Mouse (Mus musculus) hindbrain, embryonic 15.5 days (tissue): ENCODE results near the gene Jak2. TPM values are rescaled to one million over a fixed set of nuclear protein-coding genes. Genes with fewer than 3 reads are reported as not detected.

ENCODE experiments used
- ATAC-seq: fragments of 200-750 bp; cut with Nextera tagmentation; 2 replicates; pipeline ENCODE4 v1.8.0; 2017; ENCODE audit warnings: low read depth, moderate number of reproducible peaks, moderate TSS enrichment; ENCODE audit not compliant: low FRiP score
- H3K27ac ChIP-seq: fragments of 300-500 bp; sonication (generic); replicated peaks from 2 replicates; pipeline ENCODE4 v1.5.1; 2015; ENCODE audit warnings: mild to moderate bottlenecking, inconsistent platforms
- H3K27me3 ChIP-seq: fragments of 300-500 bp; sonication (generic); 2 replicates; pipeline ENCODE4 v1.6.1; 2015; ENCODE audit warnings: control low read depth, inconsistent platforms
- H3K36me3 ChIP-seq: fragments of 300-500 bp; sonication (generic); 2 replicates; pipeline ENCODE4 v1.6.1; 2015; ENCODE audit warnings: control low read depth, inconsistent platforms
- H3K4me1 ChIP-seq: fragments of 300-500 bp; sonication (generic); replicated peaks from 2 replicates; pipeline ENCODE4 v1.6.1; 2015; ENCODE audit warnings: control low read depth, inconsistent platforms
- H3K4me2 ChIP-seq: fragments of 300-500 bp; sonication (generic); 2 replicates; pipeline ENCODE4 v1.6.1; 2015; ENCODE audit warnings: moderate library complexity, mild to moderate bottlenecking, inconsistent platforms
- H3K4me3 ChIP-seq: fragments of 300-500 bp; sonication (generic); 2 replicates; pipeline ENCODE4 v1.5.1; 2015; ENCODE audit warnings: mild to moderate bottlenecking, inconsistent platforms
- H3K9ac ChIP-seq: fragments of 300-500 bp; sonication (generic); 2 replicates; pipeline ENCODE4 v1.6.1; 2015; ENCODE audit warnings: inconsistent platforms
- H3K9me3 ChIP-seq: fragments of 300-500 bp; sonication (generic); 2 replicates; pipeline ENCODE4 v1.6.1; 2016; ENCODE audit warnings: control low read depth, inconsistent platforms
- WGBS: fragments of 180-500 bp; shearing (Covaris S2); methylation state at CpG from one replicate; pipeline ENCODE4 v1.1.7; 2015; 5-methylcytosine and 5-hydroxymethylcytosine counted together
- polyA plus RNA-seq: library from polyadenylated mRNA; unstranded; fragments of >200 nt; fragmentation: Nextera tagmentation; extraction: Ambion mirVana; gene quantifications from 2 replicates; pipeline ENCODE4 v1.2.1, GENCODE M21; 2015

Jak2 gene
- polyA plus RNA-seq, 1 experiment from 2014 or later = 15.4 TPM

- H3K4me1 ChIP-seq = peaks cover 35% of the 10 kb centered on the region
- H3K36me3 ChIP-seq = no peaks in the 10 kb centered on the region
- peak overlapping the region; percentile 82 for H3K4me2 ChIP-seq
- peak overlapping the region; percentile 20; the same call in 1 of the 2 replicates for H3K27ac ChIP-seq
- no peak for ATAC-seq
- 73% methylated on average over 7 of the region's 7 CpGs for WGBS
- H3K4me3 ChIP-seq = no peak overlapping the region
- no peak overlapping the region for H3K9ac ChIP-seq
- H3K27me3 ChIP-seq = no peaks in the 10 kb centered on the region
- no peaks in the 10 kb centered on the region for H3K9me3 ChIP-seq
Measured at GRCm38 (mm10) chr19:29255327-29256027, 3.8 kb downstream of the Jak2 start.

DNA sequence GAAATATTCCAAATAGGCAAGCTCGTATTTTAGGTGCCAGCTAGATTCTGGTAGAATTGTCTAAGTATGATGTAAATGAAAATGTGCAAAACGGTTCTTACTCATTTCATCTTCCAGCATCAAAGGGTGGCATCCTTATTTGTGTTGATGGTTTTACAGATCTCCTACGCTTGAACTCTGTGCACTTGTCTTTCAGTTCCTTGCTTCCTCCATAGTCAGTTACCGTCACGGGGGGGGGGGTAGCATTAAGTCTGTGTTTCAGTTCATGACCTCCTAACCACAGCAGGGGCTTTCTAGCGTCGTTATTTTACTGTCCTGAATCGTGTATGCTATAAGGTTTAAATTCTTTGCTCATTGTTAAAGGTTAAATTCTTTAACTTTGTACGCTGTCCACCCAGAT is 10.0 kb downstream of the Jak2 start:
- peaks cover 5% of the 10 kb centered on the region; the same call in 1 of the 2 replicates for H3K4me1 ChIP-seq
- ATAC-seq = no peak
- no peak overlapping the region for H3K4me2 ChIP-seq
- no peaks in the 10 kb centered on the region for H3K27me3 ChIP-seq
- WGBS = 76% methylated on average over 9 of the region's 9 CpGs
- H3K9me3 ChIP-seq = no peaks in the 10 kb centered on the region
- H3K4me3 ChIP-seq = no peak overlapping the region
- no peak overlapping the region for H3K27ac ChIP-seq
- H3K9ac ChIP-seq = no peak overlapping the region
- H3K36me3 ChIP-seq = peaks cover 5% of the 10 kb centered on the region

- no peak for ATAC-seq
Measured at GRCm38 (mm10) chr19:29263492-29263891, 11.9 kb downstream of the Jak2 start.

DNA sequence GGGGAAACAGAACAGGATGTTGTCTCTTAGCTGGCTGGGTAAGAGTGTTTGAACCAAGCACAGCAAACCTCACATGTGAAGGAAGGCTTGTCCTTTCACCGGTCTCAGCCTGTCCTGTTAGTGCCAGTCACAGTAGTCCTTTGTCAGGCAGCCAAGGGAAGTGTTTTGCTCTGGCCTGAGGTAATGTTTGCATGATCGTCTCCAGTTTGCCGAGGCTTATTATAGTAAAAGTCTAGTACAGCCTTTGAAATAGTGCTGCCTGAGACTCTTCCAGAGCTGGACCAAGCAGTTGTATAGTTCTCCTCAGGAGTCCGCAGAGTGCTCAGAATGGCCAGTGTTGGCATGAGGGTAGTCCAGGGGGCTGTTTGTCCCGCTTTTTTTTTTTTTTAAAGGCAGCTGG is 13.9 kb downstream of the Jak2 start:
- H3K4me2 ChIP-seq = no peak overlapping the region
- H3K9ac ChIP-seq = no peak overlapping the region
- H3K36me3 ChIP-seq = peaks cover 5% of the 10 kb centered on the region
- no peak overlapping the region for H3K4me3 ChIP-seq
- H3K4me1 ChIP-seq = peaks cover 11% of the 10 kb centered on the region
- H3K9me3 ChIP-seq = no peaks in the 10 kb centered on the region
- peak overlapping the region; percentile 22 for H3K27ac ChIP-seq
- 36% methylated on average over 5 of the region's 5 CpGs for WGBS
- no peaks in the 10 kb centered on the region for H3K27me3 ChIP-seq
- ATAC-seq = peak; percentile 77

More at GRCm38 (mm10) chr19:29263492-29263891, 11.9 kb downstream of the Jak2 start:
- Histone ChIP-seq H3K36me3 (peaks cover 5% of the 10 kb centered on the region), H3K4me2 (no peak overlapping the region), H3K27ac (no peak overlapping the region), H3K27me3 (no peaks in the 10 kb centered on the region), H3K4me1 (peaks cover 5% of the 10 kb centered on the region; the same call in 1 of the 2 replicates), H3K9ac (no peak overlapping the region), H3K4me3 (no peak overlapping the region), H3K9me3 (no peaks in the 10 kb centered on the region)
- WGBS = 80% methylated on average over 1 of the region's 1 CpGs

- H3K9me3 ChIP-seq = no peaks in the 10 kb centered on the region
- H3K27me3 ChIP-seq = no peaks in the 10 kb centered on the region
- WGBS = 78% methylated on average over 4 of the region's 4 CpGs
- H3K4me2 ChIP-seq = no peak overlapping the region
- no peak overlapping the region for H3K27ac ChIP-seq
- H3K36me3 ChIP-seq = peaks cover 5% of the 10 kb centered on the region
- no peak for ATAC-seq
- peaks cover 11% of the 10 kb centered on the region for H3K4me1 ChIP-seq
- H3K4me3 ChIP-seq = no peak overlapping the region
- H3K9ac ChIP-seq = no peak overlapping the region
Measured at GRCm38 (mm10) chr19:29267075-29267868, 15.6 kb downstream of the Jak2 start.

DNA sequence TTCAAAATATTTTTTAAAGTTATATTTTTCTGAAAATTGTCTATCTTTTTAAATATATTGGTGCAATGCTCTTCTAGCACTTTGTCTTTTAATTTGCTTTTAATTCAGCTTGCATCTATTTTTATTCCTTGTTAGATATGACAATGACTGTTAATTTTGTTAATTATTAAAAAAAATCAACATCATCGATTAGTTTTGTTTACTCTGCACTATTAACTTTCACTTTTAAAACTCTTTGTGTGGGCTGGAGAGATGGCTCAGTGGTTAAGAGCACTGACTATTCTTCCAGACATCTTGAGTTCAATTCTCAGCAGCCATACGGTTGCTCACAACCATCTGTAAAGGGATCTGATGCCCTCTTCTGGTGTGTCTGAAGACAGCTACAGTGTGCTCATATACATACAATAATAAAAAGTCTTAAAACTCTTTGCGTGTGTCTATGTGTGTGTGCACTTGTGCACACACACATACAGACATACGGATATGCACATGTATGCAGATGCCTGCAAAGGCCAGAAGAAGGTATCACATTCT is 17.2 kb downstream of the Jak2 start:
- Histone ChIP-seq H3K27ac (no peak overlapping the region), H3K9me3 (no peaks in the 10 kb centered on the region), H3K4me3 (no peak overlapping the region), H3K4me2 (no peak overlapping the region), H3K27me3 (no peaks in the 10 kb centered on the region), H3K36me3 (no peaks in the 10 kb centered on the region), H3K9ac (no peak overlapping the region), H3K4me1 (peaks cover 11% of the 10 kb centered on the region)
- ATAC-seq = no peak
- WGBS = 92% methylated on average over 4 of the region's 4 CpGs

DNA sequence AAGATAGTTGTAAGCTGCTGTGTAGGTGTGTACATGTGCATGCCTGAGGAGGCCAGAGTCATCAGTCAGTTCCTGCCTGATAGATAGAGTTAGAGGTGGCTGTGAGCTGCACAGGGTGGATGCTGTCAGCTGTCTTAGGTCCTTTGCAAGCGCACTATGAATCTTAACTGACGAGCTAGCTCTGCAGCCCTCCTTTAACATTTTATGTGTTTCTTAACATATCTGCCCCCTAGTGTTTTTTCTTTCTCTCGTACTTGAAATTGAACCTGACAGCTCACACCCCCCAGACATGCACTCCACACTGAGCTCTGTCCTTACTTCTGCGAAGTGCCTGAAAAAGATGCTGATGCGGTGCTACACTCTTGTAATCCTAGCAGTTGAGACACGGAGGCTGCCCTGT is 18.6 kb downstream of the Jak2 start:
- Histone ChIP-seq H3K9me3 (no peaks in the 10 kb centered on the region), H3K27ac (no peak overlapping the region), H3K4me1 (peaks cover 11% of the 10 kb centered on the region), H3K4me2 (no peak overlapping the region), H3K27me3 (no peaks in the 10 kb centered on the region), H3K9ac (no peak overlapping the region), H3K4me3 (no peak overlapping the region), H3K36me3 (0 out of 2 replicates have a peak, but pooled peaks cover 5% of the 10 kb centered on the region)
- ATAC-seq = no peak
- WGBS = 44% methylated on average over 6 of the region's 6 CpGs

- Histone ChIP-seq H3K4me2 (no peak overlapping the region), H3K4me3 (no peak overlapping the region), H3K9me3 (no peaks in the 10 kb centered on the region), H3K4me1 (peaks cover 6% of the 10 kb centered on the region; the same call in 1 of the 2 replicates), H3K27ac (no peak overlapping the region), H3K27me3 (no peaks in the 10 kb centered on the region), H3K36me3 (peaks cover 10% of the 10 kb centered on the region), H3K9ac (no peak overlapping the region)
- WGBS = 81% methylated on average over 12 of the region's 12 CpGs
- ATAC-seq = no peak
Measured at GRCm38 (mm10) chr19:29271147-29271578, 19.5 kb downstream of the Jak2 start.

DNA sequence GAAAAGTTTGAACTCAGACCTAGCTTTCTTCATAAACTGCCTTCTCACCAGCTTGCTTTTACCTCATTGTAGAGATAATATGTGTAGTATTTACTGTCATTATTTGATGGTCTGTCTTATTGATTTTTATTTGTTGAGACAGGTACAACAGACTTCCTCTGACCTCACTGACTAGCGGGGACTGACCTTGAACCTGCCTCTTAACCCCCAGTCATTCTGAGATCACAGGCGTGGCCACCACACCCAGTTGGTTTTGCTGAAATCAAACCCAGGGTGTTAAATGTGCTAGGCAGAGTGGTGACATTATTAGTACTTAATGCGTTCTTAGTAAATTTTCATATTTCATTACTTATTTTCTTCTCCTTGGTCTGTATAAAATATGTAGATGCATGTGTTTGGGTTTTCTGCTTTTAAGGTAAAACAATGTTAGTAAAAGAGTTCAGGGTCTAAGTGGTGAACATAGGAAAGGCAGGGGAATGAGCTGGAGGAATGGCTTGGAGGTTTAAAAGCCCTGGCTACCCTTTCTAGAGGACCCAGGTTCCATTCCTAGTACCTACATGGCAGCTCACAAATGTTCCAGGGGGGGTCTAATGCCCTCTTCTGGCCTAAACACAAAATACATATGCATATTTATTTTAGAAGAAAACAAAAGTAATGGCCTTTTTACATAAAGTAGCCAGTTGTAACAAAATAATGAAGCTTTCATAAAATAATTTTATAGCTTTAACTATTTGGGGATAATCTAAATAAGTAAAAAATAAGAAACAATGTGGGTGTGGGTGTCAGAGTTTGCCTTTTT is 20.6 kb downstream of the Jak2 start:
- H3K9ac ChIP-seq = no peak overlapping the region
- 98% methylated on average over 3 of the region's 3 CpGs for WGBS
- H3K4me2 ChIP-seq = no peak overlapping the region
- H3K27ac ChIP-seq = no peak overlapping the region
- H3K4me3 ChIP-seq = no peak overlapping the region
- no peak for ATAC-seq
- H3K9me3 ChIP-seq = no peaks in the 10 kb centered on the region
- H3K36me3 ChIP-seq = peaks cover 18% of the 10 kb centered on the region
- H3K27me3 ChIP-seq = no peaks in the 10 kb centered on the region
- peaks cover 6% of the 10 kb centered on the region; the same call in 1 of the 2 replicates for H3K4me1 ChIP-seq

DNA sequence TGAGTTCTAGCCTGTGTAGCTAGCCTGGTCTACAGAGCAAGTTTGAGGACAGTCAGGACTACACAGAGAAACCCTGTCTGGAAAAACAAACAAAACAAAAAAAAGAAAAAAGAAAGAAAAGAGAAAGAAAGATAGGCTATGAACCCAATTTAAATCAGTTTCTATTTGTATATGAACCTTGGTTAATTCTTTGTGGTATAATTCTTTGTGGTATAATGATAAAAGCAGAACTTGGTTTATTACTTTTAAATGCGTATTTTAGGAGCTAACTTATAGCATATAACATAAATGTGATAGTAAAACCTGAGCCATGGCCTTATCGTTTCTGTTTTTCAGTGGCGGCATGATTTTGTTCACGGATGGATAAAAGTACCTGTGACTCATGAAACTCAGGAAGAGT is 24.8 kb downstream of the Jak2 start:
- WGBS = 96% methylated on average over 4 of the region's 4 CpGs
- no peak for ATAC-seq
- H3K4me1 ChIP-seq = no peaks in the 10 kb centered on the region
- no peak overlapping the region for H3K4me2 ChIP-seq
- no peaks in the 10 kb centered on the region for H3K27me3 ChIP-seq
- H3K27ac ChIP-seq = no peak overlapping the region
- H3K9me3 ChIP-seq = no peaks in the 10 kb centered on the region
- no peak overlapping the region for H3K4me3 ChIP-seq
- H3K36me3 ChIP-seq = peaks cover 39% of the 10 kb centered on the region
- no peak overlapping the region for H3K9ac ChIP-seq

GRCm38 (mm10) chr19:29278944-29279587 is 27.4 kb downstream of the Jak2 start:
- no peak for ATAC-seq
- Histone ChIP-seq H3K4me2 (no peak overlapping the region), H3K9me3 (no peaks in the 10 kb centered on the region), H3K4me3 (no peak overlapping the region), H3K9ac (no peak overlapping the region), H3K4me1 (no peaks in the 10 kb centered on the region), H3K27ac (no peak overlapping the region), H3K36me3 (peaks cover 47% of the 10 kb centered on the region), H3K27me3 (no peaks in the 10 kb centered on the region)
- WGBS = 90% methylated on average over 6 of the region's 6 CpGs
